Mouse (Mus musculus): ENCODE measurements around the gene Nudt3. TPM values are rescaled to one million over a fixed set of nuclear protein-coding genes. Genes with fewer than 3 reads are reported as not detected.
"Not testable (repeated sequence)": the region's sequence is repeated elsewhere in the genome, so short reads cannot be mapped to it uniquely, and the experiment has no call there.

Nudt3 gene
- 100 to 1,000 TPM; 218 to 230 TPM for total RNA-seq (2021)
- long read RNA-seq, experiment 1, transcript Nudt3-201 (5 exons, 2,223 nt), result major isoform, 15 of 43 reads
- long read RNA-seq, experiment 1, partial matches to known transcripts, result 0 of 43 reads
- long read RNA-seq, experiment 1, other reads (novel, unspliced or antisense), result 27 of 43 reads
- long read RNA-seq, experiment 2, transcript Nudt3-201 (5 exons, 2,223 nt), result major isoform, 15 of 51 reads
- long read RNA-seq, experiment 2, partial matches to known transcripts, result 0 of 51 reads
- long read RNA-seq, experiment 2, other reads (novel, unspliced or antisense), result 35 of 51 reads

DNA sequence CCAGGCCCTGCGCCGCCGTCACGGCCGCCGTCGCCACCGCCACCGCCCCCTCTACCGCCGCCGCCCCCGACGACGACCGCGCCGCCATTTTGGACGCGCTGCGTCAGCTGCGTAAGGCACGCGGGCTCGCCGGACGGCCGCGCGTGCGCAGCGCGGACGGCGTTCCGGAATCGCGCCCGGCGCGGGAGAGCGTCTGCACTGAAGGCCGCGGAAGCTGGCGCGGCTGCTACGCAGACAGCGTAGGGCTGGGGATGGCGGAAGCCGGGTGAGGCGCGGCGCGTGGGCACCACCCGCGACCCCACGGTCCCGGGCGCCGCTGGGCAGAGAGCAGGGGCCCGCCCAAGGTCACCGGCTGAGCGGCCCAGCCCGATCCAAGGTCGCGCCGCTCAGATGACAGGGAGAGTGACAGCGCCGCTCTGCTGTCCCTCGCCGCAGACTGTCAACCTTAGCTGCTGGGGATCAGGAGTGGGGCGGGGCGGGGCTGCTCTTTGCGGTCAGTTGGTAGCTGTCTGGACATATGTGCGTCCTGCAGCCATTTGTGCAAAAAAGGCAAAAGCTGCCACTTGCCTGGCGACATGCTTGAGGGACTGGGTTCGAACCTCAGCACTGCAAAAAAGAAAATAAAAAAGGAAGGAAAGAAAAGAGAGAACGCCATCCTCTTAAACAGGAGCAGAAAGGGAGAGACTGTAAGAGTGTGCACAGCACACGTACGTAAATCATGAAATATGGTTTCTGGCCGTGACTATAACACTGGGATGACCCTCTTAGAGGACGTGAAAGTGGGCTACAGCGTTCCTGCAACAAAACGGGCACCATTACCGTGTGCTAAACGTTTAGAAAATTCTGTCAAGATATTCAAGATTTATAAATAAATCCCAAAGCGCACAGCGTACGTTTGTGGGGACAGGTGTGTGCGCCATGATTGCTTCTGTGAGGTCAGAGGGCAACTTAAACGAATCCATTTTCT is at the start of gene Nudt3:
Gene Nudt3, minus strand, starts transcription at position 136 of the 967 bp plus-strand sequence.
- intact Hi-C loops (cut with DNase I; ENCODE audit: low total_unique reads), result no loop called here
- DNase-seq, result peak; percentile 89

- DNase-seq, result no peak
- intact Hi-C loops (cut with DNase I; ENCODE audit: low total_unique reads), result no loop called here
These were observed 48.4 kb upstream of the Nudt3 start for GRCm38 (mm10) chr17:27671720-27672119.

- intact Hi-C loops (cut with DNase I; ENCODE audit: low total_unique reads), result no loop called here
- no peak for DNase-seq
These were observed 35.5 kb upstream of the Nudt3 start for GRCm38 (mm10) chr17:27658767-27659166.

- intact Hi-C loops (cut with DNase I; ENCODE audit: low total_unique reads), result no loop called here
- DNase-seq, result no peak
These were observed 33.8 kb upstream of the Nudt3 start for GRCm38 (mm10) chr17:27657123-27657522.

DNA sequence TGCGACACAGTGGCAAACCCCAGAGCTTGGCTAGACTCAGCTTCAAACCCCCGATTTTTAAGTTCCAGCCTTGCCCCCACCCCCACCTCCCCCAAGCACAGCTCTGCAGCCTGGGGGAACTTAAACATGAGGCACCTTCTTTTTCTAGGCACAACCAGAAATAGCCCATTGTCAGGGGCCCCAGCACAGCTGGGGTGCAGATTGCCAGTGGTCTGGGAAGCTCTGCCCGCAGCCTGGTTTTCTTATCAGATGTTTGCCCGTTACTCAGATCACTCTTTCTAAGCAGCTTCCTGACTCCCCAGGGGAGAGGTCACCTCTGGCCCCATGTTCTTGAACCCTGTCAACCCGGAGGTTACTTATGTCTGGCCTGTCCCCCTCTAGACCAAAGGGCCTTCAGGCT is 33.1 kb upstream of the Nudt3 start:
- intact Hi-C loops (cut with DNase I; ENCODE audit: low total_unique reads), result no loop called here
- no peak for DNase-seq

GRCm38 (mm10) chr17:27656011-27656399 is 32.7 kb upstream of the Nudt3 start:
- no peak for DNase-seq
- intact Hi-C loops (cut with DNase I; ENCODE audit: low total_unique reads), result no loop called here

DNA sequence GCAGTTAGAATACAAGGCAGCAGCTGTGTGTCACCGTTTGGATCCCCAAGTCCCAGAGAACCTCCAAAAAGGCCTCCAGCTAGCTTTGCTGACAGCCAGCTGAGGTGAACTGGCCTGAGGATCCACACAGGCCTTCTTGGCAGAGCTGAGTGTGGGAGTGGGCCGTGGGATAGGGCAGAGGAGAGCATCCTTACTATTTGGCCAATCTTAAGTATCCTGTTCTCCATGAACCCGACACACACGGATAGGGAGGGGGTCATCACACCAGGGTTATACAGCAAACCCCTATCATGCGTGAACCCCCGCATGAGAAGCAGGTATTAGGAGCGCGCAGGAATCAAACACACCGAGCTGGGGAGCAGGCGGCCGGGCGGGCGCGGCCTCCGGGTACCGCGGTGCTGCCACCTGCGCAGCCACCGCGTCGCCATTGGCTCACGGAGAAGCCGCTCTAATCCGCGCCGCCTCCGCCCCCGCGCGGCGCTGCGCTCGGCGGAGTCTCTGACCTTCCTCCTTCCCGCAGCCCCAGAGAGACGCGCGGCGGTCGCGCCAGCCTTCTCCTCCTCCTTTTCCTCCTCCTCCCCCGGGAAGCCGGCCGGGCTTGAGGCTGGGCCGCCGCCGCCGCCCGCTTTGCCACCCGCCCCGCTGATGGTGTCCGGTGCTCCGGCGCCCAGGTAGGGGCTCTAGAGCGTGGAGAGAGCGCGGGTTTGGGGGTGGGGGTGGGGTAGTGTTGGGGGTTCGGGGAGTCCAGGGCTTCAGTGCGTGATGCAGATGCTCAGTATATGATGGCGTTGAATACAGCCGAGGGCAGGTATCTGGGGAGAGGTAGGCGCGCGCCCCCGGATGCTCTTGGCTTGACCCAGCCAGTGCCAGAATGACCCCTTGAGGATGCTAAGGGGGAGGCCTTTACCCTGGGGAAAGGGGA is 32.1 kb upstream of the Nudt3 start, which contains the start of gene Pacsin1:
Gene Pacsin1, plus strand, starts transcription at position 421 of the 922 bp plus-strand sequence.
- DNase-seq, result no peak
- intact Hi-C loops (cut with DNase I; ENCODE audit: low total_unique reads), result no loop called here

- intact Hi-C loops (cut with DNase I; ENCODE audit: low total_unique reads), result loop anchor here (5.0 kb wide), 1 partner anchor 109 kb away; no protein-coding TSS in a partner anchor
These were observed 30.1 kb upstream of the Nudt3 start for GRCm38 (mm10) chr17:27653253-27653959.

GRCm38 (mm10) chr17:27652046-27652790 is 28.9 kb upstream of the Nudt3 start:
- intact Hi-C loops (cut with DNase I; ENCODE audit: low total_unique reads), result loop anchor here (5.0 kb wide), 1 partner anchor 110 kb away; no protein-coding TSS in a partner anchor

More at GRCm38 (mm10) chr17:27653253-27653959, 30.1 kb upstream of the Nudt3 start:
- no peak for DNase-seq

DNA sequence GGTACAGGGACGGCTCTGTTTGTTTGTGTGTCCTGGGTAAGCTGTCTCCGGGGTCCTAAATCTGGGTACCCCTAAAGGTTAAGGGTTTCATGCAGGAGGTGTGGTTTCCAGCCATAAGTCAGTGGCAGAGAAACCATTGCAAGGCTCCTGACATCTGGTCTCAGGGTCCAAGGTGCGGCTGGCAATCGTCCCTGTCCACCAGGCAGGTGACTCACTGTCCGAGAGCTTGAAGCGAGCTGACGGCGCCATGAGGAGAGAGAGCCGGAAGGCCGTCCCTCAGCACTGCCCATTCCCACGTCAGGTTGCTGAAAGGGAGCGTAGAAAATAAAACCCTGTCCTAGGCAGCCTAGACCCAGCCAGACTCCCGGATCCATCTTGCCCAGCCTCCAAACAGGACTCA is 27.3 kb upstream of the Nudt3 start:
- intact Hi-C loops (cut with DNase I; ENCODE audit: low total_unique reads), result loop anchor here (5.0 kb wide), 1 partner anchor 112 kb away; no protein-coding TSS in a partner anchor
- DNase-seq, result no peak

More at GRCm38 (mm10) chr17:27652046-27652790, 28.9 kb upstream of the Nudt3 start:
- no peak for DNase-seq

DNA sequence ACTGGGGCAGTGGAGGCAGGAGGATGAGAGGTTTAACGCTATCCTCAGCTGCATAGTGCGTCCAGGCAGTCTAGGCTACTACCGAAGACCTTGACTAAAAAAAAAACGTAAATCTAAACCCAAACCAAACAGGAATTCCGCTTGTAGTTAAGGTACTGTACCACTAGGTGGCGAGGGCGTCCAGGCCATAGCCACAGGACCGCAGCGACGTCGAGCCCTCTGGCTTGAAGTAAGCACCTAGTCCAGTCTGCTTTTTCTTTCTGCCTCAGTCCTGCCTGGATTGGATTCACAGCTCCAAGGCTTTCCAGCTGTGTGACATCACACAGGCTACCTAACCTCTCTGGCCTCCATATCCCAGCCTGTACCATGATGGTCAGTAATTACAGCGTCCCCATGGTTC is 26.9 kb upstream of the Nudt3 start:
- intact Hi-C loops (cut with DNase I; ENCODE audit: low total_unique reads), result loop anchor here (5.0 kb wide), 1 partner anchor 112 kb away; no protein-coding TSS in a partner anchor

GRCm38 (mm10) chr17:27645807-27646206 is 22.5 kb upstream of the Nudt3 start:
- no peak for DNase-seq
- intact Hi-C loops (cut with DNase I; ENCODE audit: low total_unique reads), result no loop called here

More for the DNA sequence above, 26.9 kb upstream of the Nudt3 start:
- DNase-seq, result peak; percentile 41

GRCm38 (mm10) chr17:27644572-27644971 is 21.3 kb upstream of the Nudt3 start:
- DNase-seq, result no peak
- intact Hi-C loops (cut with DNase I; ENCODE audit: low total_unique reads), result no loop called here

GRCm38 (mm10) chr17:27643756-27644155 is 20.5 kb upstream of the Nudt3 start:
- intact Hi-C loops (cut with DNase I; ENCODE audit: low total_unique reads), result no loop called here
- no peak for DNase-seq

DNA sequence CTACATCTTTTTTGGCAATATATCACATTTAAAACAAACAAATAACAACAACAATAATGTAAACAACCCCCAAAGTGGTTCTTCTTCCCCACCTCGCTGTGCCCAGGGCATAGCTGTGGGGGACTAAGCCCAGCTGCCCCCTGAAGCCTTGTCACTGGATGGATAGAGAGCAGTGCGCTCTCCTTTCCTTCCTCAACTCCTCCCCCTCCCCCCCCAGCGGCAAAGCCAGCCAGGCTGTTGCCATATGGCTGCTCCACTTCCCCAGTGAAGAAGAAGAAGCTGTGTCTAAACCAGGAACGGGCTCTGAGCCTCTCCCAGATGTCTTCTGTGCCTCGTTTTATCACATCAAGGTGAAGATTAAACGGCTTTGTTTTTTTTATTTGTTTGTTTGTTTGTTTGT is 19.8 kb upstream of the Nudt3 start:
- intact Hi-C loops (cut with DNase I; ENCODE audit: low total_unique reads), result no loop called here
- DNase-seq, result no peak

GRCm38 (mm10) chr17:27642491-27643062 is 19.3 kb upstream of the Nudt3 start:
- no peak for DNase-seq
- intact Hi-C loops (cut with DNase I; ENCODE audit: low total_unique reads), result no loop called here

DNA sequence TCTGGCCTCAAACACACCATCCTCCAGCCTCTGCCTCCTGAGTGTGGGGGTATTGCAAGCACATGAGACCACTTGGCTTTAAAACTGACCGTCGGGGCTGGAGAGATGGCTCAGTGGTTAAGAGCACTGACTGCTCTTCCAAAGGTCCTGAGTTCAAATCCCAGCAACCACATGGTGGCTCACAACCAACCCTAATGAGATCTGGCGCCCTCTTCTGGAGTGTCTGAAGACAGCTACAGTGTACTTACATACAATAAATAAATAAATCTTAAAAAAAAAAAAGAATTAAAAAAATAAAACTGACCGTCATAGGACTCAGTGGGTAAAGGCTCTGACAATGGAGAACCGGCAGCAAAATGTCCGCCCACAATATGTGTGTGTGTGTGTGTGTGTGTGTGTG is 16.6 kb upstream of the Nudt3 start:
- intact Hi-C loops (cut with DNase I; ENCODE audit: low total_unique reads); DNase-seq: not testable (repeated sequence)

Data from gastrocnemius, postnatal 14 days (tissue).